Mouse (Mus musculus) spleen, postnatal 36 days (tissue): ENCODE results near the gene H3f3b.
A peak's percentile ranks its signal among the peaks of the same experiment; 100 is the strongest.

Experiments used
- DNase-seq, 2 experiments: peaks; one replicate each; pipeline ENCODE4 v3.0.0; 2022; ENCODE audit warnings: low spot score in 2 of 2, mixed read lengths in 1 of 2

The H3f3b gene

GRCm38 (mm10) chr11:116001725-116002124 lies 26.0 kb downstream of the H3f3b start:
- no peak for DNase-seq

GRCm38 (mm10) chr11:116000607-116001006 lies 27.2 kb downstream of the H3f3b start:
- no peak for DNase-seq

GRCm38 (mm10) chr11:115999538-116000143 lies 28.1 kb downstream of the H3f3b start:
- DNase-seq, result peak; percentile 59 to 75

- no peak for DNase-seq
These were observed 28.7 kb downstream of the H3f3b start for GRCm38 (mm10) chr11:115999027-115999426.

- no peak for DNase-seq
These were observed 30.1 kb downstream of the H3f3b start for GRCm38 (mm10) chr11:115997662-115998061.

GRCm38 (mm10) chr11:115997047-115997446 lies 30.7 kb downstream of the H3f3b start:
- DNase-seq, result no peak

- DNase-seq, result no peak
These were observed 32.5 kb downstream of the H3f3b start for GRCm38 (mm10) chr11:115995256-115995655.

- no peak for DNase-seq
These were observed 35.7 kb downstream of the H3f3b start for GRCm38 (mm10) chr11:115992098-115992497.

GRCm38 (mm10) chr11:115989686-115990085 lies 38.1 kb downstream of the H3f3b start:
- no peak for DNase-seq

- no peak for DNase-seq
These were observed 44.5 kb downstream of the H3f3b start for GRCm38 (mm10) chr11:115983291-115983690.

GRCm38 (mm10) chr11:115982472-115982871 lies 45.3 kb downstream of the H3f3b start:
- no peak for DNase-seq

GRCm38 (mm10) chr11:115975544-115975943 lies 52.2 kb downstream of the H3f3b start:
- no peak for DNase-seq

- DNase-seq, result no peak
These were observed 52.7 kb downstream of the H3f3b start for GRCm38 (mm10) chr11:115975083-115975420.

GRCm38 (mm10) chr11:115974309-115975082 lies 53.3 kb downstream of the H3f3b start, which contains the start of gene Itgb4:
Itgb4 (plus strand) TSS chr11:115974709.
- DNase-seq, result peak; percentile 37 to 61
